Mouse (Mus musculus): ENCODE results near the gene Usp12.
"Not testable (repeated sequence)": the region's sequence is repeated elsewhere in the genome, so short reads cannot be mapped to it uniquely, and the experiment has no call there.

Gene Usp12

DNA sequence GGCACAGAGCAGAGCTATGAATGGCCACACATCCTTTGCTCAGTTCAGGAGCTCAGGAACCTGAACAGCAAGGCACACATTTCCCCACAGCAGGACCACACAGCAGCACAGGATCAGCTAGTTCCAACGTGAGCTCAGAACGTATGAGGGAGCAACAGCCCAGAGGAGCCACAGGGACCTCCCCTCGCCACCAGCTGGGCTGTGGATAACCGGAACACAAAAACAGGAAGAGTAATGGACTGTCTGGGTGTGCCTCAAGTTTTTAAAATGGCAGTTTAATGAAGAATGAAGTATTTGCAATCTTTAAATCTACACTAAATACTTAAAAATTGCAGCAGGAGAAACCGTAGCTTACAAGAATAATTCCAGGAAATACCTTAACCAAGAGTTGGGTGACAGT lies 44.9 kb downstream of the Usp12 start:
- DNase-seq (ENCODE audit: low read depth, low spot score) = no peak

- DNase-seq (ENCODE audit: low read depth, low spot score) = no peak
These were observed 57.8 kb downstream of the Usp12 start for GRCm38 (mm10) chr5:146736970-146737495.

DNA sequence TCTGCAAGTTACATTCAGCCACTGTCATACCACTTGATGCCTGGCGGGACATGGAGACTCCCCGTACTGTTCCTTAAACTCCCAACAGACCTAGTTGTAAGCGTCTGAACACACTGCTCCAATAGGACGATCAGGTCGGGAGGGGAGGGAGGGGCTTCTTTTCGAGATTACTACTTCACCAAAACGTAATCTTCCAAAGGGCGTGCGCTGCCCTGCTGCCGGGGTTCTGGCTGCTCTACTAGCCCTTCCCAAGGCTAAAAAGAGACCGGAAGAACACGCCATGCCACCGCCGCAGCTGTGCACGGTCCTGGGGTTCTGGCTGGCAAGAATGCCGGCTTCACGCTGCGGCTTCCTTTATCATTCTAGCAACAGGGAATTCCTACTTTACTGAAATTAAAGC lies 58.5 kb downstream of the Usp12 start:
- DNase-seq (ENCODE audit: low read depth, low spot score) = peak; percentile 80

DNA sequence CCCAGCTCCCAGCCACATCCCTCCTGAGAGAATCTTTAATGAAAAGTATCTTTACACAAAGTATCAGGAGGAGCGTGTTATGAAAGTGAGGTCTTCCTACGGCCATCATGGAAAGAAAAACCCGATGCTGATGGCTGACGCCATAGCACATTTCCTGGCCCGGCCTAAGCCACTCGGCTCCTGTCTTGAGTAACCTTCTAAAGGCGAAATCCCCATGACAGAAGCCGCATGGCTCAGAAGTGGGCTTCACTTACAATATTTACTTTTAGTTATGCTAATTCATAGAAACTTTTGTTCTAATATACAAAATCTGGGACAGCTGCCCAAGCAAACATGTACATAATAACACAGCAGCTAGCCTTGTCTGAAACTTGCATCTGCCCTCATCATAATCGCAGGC lies 59.8 kb downstream of the Usp12 start:
- not testable (repeated sequence) for DNase-seq (ENCODE audit: low read depth, low spot score)

GRCm38 (mm10) chr5:146733888-146734640 lies 60.7 kb downstream of the Usp12 start:
- no peak for DNase-seq (ENCODE audit: low read depth, low spot score)

GRCm38 (mm10) chr5:146733372-146733771 lies 61.4 kb downstream of the Usp12 start:
- DNase-seq (ENCODE audit: low read depth, low spot score) = no peak

GRCm38 (mm10) chr5:146727006-146727405 lies 67.8 kb downstream of the Usp12 start:
- DNase-seq (ENCODE audit: low read depth, low spot score) = no peak

- no peak for DNase-seq (ENCODE audit: low read depth, low spot score)
These were observed 69.8 kb downstream of the Usp12 start for GRCm38 (mm10) chr5:146724956-146725355.

DNA sequence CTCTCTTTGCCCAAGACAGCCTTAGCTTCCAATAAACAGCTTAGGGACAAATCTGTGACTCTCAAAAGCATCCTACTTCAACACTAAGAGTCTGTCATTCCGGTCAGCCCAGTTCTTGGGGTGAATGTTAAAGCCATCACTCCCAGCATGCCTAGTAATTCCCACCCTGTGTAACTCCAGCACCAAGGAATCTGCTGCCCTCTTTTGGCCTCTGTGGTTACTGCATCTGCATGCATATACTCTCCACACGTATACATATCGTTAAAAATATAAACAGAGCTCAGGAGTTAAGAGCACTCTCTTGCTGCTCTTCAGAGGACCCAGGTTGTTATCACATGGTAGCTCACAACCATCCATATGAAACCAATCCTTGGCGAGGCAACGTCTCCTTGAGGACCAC lies 71.4 kb downstream of the Usp12 start:
- peak; percentile 65 for DNase-seq (ENCODE audit: low read depth, low spot score)

DNA sequence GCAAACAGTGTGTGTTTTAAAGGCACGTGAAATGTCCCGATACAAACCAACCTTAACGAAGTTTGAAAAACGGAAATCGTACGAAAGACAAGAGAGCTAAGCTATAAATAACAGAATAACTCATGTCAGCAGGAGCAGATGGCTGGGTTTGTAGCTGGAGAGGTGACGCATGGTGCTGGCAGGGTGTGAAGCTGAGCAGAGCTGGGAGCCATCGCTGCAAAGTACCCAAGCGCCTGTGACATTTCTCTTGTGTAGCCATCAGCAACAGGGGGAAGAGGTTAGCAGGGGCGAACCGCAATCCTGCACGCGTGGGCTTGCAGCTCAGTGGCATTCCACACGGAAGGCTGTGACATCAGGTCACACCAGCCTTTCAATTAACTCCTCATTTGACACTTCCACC lies 72.6 kb downstream of the Usp12 start:
- no peak for DNase-seq (ENCODE audit: low read depth, low spot score)

DNA sequence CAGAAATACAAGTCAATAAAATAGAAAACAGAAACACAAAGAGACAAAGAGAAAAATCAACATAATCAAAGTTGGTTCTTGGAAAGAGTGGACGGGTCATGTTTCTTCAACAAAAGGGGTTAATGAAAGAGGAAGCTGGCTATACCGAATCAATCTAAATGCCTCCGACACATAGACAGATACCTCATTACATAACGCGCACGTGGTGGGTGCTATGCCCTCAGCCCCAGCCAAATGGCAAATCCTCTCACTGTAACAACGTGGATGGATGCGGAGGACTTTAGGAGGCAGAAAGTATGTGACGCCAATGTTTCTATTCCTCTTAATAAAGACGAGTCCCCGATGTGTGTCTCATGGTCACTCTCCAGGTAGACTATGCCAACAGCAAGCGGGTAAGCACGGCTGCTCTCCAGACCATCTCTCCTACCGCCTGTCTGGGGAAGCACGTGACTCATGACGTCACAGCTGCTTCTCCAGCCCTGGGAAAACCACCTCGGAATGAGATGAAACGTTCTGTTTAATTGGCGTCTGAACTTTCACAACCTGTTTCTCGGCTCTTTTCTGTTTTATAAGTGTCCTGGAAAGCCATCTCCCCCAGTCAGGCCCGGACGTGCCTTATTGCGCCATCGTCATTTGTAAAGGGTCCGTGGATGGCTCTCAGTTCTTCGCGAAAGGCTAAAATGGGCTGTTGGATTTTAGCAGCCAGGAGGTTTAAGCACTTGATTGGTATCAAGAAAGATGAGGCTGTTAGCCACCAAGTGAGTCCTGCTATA lies 75.0 kb downstream of the Usp12 start:
- DNase-seq (ENCODE audit: low read depth, low spot score) = peak; percentile 43

DNA sequence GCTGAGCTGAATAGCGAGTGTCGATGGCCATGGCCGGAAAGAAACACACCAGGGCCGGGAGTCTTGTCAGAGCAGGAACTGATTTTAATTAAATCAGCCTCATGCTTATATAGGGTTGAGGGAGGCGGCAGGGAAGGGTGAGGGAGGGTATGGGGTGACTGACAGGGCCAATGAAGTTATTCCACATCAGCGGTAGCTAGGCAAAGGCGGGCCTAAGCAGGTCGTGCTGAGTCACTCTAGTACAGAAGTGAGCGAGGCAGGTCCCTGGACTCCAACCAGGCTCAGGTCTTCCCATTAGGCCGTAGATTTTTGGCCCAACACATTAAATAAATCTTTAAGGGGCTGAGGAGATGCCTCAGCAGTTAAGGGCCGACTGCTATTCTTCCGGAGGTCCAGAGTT lies 81.0 kb downstream of the Usp12 start:
- peak; percentile 43 for DNase-seq (ENCODE audit: low read depth, low spot score)

DNA sequence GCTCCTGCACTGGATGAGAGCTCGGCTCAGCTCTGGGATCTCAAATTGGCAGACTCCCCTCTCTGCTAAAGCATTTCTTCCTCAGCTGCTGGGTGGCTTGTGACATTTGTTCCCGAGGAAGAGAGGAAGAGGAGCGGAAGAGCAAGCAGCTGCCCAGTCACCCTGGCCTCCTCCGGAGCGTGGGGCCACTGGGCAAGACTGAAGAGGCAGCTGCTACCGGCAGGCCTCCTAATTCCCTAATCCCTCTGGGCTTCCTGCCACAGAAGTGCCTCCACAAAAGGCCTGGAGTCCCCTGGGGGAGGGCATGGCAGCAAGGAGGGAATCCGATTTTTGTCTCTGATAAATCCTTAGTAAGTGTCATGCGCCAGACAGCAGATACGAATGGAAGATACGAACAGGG lies 81.7 kb downstream of the Usp12 start:
- no peak for DNase-seq (ENCODE audit: low read depth, low spot score)

DNA sequence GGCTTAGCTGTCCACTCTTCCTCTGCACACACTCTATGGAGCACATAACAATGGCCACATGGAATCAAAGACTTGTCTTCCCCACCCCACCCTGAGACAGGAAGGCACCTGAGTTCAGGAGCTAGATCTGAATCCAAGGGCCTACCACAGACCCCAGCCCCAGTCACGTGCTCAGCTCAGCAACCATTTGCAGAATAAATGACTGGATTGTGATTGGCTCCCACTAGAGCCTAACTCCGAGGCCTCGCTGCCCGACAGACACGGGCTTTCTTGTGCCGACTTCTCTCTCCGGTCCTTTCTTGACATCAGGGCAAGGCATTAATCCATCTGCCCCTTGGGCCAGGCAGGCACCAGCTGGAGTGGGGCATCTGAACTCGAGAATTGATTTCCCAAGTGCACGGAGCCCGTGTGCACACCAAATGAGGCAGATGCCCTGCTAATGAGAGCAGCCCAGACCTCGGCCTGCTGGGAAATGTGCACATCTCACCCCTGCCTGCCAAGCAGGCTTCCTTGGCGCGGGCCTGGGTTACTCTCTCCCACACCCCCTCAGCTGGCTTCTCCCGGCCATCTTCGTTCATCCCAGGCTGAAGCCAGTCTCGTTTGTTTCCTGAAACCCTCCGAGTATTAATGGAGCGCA lies 82.4 kb downstream of the Usp12 start:
- peak; percentile 41 for DNase-seq (ENCODE audit: low read depth, low spot score)

GRCm38 (mm10) chr5:146709361-146709760 lies 85.4 kb downstream of the Usp12 start:
- DNase-seq (ENCODE audit: low read depth, low spot score) = no peak

- peak; percentile 88 for DNase-seq (ENCODE audit: low read depth, low spot score)
These were observed 88.9 kb downstream of the Usp12 start for GRCm38 (mm10) chr5:146705815-146706408.

DNA sequence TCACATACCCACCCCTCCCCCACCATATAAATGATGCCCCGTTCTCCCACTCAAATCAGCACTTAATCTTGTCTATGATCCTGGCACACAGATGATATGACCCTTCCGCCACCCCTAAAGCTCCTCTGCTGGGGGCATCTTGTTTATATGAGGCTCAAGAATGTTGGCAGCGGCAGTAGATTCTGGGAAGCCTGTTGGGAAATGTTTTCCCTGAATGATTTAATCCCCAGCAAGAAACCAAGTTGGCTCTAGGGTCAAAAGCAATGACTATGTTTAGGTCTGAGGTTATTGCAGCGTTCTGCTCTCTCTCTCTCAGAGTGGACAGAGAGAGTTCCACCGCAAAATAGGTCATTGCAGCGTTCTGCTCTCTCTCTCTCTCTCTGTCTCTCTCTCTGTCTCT lies 89.4 kb downstream of the Usp12 start:
- no peak for DNase-seq (ENCODE audit: low read depth, low spot score)

DNA sequence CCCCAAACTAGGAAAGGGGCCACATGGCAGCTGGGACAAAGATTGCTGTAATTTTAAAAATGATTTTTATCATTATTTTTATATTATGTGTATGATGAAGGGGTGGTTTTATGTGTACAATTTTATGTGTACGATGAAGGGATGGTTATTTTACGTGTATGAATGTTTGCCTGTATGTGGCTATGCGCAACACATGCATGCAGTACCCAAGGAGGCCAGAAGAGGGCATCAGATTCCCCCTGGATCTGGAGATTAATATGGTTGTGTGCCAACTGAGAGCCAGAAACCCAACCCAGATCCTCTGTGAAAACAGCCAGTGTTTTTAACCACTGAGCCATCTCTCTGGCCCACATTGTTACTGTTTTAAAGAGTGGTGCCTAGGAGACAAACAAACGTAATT lies 90.6 kb downstream of the Usp12 start:
- peak; percentile 71 for DNase-seq (ENCODE audit: low read depth, low spot score)

GRCm38 (mm10) chr5:146703710-146704121 lies 91.1 kb downstream of the Usp12 start:
- no peak for DNase-seq (ENCODE audit: low read depth, low spot score)

DNA sequence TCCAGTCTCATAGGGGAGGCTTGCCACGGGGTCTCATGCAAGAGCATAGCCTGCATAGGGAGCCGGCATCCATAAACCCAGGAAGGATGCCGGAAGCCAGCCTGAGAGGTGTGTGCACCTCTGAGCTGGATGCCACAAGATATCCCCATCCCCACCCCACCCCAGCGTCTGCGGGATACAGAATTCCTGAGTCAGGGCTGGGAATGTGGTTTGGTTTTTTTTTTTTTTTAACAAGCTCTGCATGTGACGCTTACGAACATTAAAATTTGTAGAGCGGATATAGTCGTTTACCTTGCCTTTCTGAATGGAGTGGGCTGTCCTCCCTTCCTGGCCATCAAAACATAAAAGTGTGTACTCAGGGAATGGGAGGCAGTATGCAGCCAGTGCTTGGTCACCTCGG lies 94.7 kb downstream of the Usp12 start:
- peak; percentile 56 for DNase-seq (ENCODE audit: low read depth, low spot score)

DNA sequence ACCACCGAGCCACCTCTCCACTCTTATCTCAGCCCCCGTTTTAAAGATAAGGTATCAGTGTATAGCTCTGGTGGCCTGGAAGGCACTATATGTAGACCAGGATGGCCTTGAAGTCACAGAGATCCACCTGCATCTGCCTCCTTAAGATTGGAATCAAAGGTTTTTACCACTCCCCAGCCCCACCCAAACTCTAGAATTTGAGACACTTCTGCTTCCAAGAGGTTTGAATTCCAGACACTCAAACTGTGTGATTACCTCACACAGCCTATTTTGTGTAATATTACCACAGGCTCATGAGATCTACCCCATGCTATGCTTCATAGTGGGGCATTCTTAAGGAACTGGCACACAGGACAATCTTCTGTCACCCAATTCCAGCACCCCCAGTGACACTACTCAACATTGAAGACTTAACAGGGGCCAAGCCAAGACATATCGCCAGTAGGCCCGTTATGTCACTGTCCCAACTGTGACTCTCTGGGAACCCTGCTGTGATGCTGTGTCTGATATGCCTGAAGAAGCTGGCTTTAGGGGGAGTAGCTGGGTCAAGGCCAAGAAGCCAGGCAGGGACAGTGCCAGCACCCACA lies 95.3 kb downstream of the Usp12 start:
- peak; percentile 58 for DNase-seq (ENCODE audit: low read depth, low spot score)

DNA sequence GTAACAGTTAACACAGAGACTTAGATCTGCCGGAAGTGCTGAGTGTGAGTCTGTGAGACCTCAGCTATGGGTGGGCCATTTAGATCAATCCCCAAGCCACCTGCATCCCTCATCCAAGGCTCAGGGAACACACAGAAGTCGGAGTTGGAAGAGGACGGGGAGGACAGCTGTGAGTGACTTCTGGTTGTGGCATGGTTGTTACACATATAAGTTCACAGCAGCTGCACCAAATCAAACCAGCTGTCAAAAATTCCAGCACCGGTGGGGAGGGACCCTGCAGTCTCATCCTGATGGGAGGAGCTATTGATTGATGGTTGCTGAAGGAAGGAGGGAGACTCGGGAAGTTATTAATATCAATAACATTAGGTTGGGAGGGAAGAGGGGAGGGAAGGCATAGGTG lies 99.3 kb downstream of the Usp12 start:
- no peak for DNase-seq (ENCODE audit: low read depth, low spot score)

Measured in ZHBTc4 (cell line).